ENCODE assay signal across 20 mouse cellular contexts in the genomic region with DNA sequence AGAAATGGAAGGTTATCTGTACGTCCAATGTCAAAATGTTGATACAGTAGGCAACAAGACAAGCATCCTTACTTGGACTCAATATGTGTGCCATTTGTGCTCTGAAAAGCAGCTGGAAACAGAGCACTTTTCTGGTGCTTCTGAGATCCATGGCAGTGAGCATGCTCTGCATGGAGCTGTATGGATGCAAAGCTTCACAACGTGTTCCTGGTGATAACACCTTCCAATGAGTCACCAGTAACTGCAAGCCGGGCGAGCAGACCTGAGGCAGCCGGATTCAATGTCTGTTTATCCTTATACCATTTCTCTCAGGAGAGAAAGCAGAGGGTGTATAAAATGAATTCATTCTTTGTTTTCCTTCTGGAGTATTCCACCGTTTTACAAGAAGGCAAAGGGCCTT.
DNase-seq lines count a peak whose midpoint lies in the region; ATAC-seq lines count a peak whose summit lies in the region.
"Had no signal": no experiment of that assay in that cellular context is flagged by ENCODE, and none has a peak within 500 bp of the region (broad histone marks: within the 10 kb centered on the region; RNA-seq: fewer than 3 reads in every experiment).

No protein-coding gene starts in this region.

- peak; percentile 81 for ATAC-seq in frontal cortex, adult (ENCODE audit: low TSS enrichment)
- ATAC-seq: activated CD4-positive, CD25-positive, alpha-beta regulatory T cell, adult 4 months; CD4-positive, CD25-positive, alpha-beta regulatory T cell, adult 4 months; forebrain, embryonic 13.5 days; forebrain, embryonic 15.5 days; forebrain, postnatal 0 days; Patski had no signal

- intact Hi-C loops in left cerebral cortex, postnatal 25 days (cut with DNase I): no loop called here

- no peak for DNase-seq in frontal cortex, postnatal 10 days (ENCODE audit: low spot score in 2 of 2)
- DNase-seq in left cerebral cortex, postnatal 25 days (ENCODE audit: low spot score in 2 of 2): peak; percentile 6 to 26
- DNase-seq in left cerebral cortex, adult 11 months (ENCODE audit: low spot score): no peak
- DNase-seq in brain, adult 2 months (ENCODE audit: low read depth, low spot score): peak; percentile 64
- DNase-seq: adrenal gland, adult 8-10 months; adrenal gland, postnatal 14 days; adrenal gland, postnatal 36 days; B cell, adult 2 months; cerebellum, adult 11 months; cerebellum, adult 18-20 months; cerebellum, adult 8-10 months; cerebellum, adult 9-11 months; cerebellum, postnatal 25 days; forebrain, postnatal 0 days had no signal

Comparison
In these comparisons a context has a peak if more than half of its experiments do, and no peak if none do; other contexts are left out.
1. DNase-seq: peak in left cerebral cortex, postnatal 25 days (2 of 2) and brain, adult 2 months (single experiment); none in frontal cortex, postnatal 10 days (0 of 2) and left cerebral cortex, adult 11 months (single experiment).